Comparison of ENCODE assay signal across 23 mouse cellular contexts in genomic region chr4:54953657-54954395, GRCm38 (mm10). TPM values are rescaled to one million over a fixed set of nuclear protein-coding genes. Genes with fewer than 3 reads are reported as not detected.
DNase-seq lines count a peak whose midpoint lies in the region; ATAC-seq and TF ChIP-seq lines count a peak whose summit lies in the region.
"Had no signal": no experiment of that assay in that cellular context is flagged by ENCODE, and none has a peak within 500 bp of the region (broad histone marks: within the 10 kb centered on the region; RNA-seq: fewer than 3 reads in every experiment).

No protein-coding gene starts in this region.

- 80% methylated on average over 9 of the region's 9 CpGs for WGBS in forebrain, embryonic 16.5 days
- 78% methylated on average over 9 of the region's 9 CpGs for WGBS in forebrain, postnatal 0 days
- WGBS in liver, postnatal 0 days (ENCODE audit: insufficient replicate concordance), result 70% methylated on average over 9 of the region's 9 CpGs
- 90% methylated on average over 9 of the region's 9 CpGs for WGBS in midbrain, embryonic 14.5 days
- WGBS in midbrain, embryonic 10.5 days, result 93% methylated on average over 9 of the region's 9 CpGs

- no peak for DNase-seq in forebrain, postnatal 0 days
- DNase-seq in liver, postnatal 0 days, result no peak
- DNase-seq in liver, result no peak
- DNase-seq in midbrain, embryonic 14.5 days, result no peak
- DNase-seq in midbrain, embryonic 10.5 days (ENCODE audit: low spot score), result no peak
- DNase-seq in ovary, postnatal 10 days (ENCODE audit: low spot score), result no peak
- DNase-seq: adrenal gland, postnatal 36 days; cerebellum, adult 11 months; cerebellum, adult 9-11 months; kidney, postnatal 25 days had no signal

- H3K4me1 ChIP-seq in forebrain, embryonic 16.5 days (replicated peaks; ENCODE audit: control insufficient read depth, insufficient read depth, low read length), result peaks cover 57% of the 10 kb centered on the region
- peaks cover 17% of the 10 kb centered on the region for H3K4me1 ChIP-seq in forebrain, postnatal 0 days (ENCODE audit: insufficient read depth)
- no peaks in the 10 kb centered on the region; the same call in 1 of the 2 replicates for H3K4me1 ChIP-seq in liver, postnatal 0 days (ENCODE audit: insufficient read depth)
- peaks cover 45% of the 10 kb centered on the region for H3K4me1 ChIP-seq in midbrain, embryonic 14.5 days (ENCODE audit: control insufficient read depth, insufficient read depth, low read length)
- H3K4me1 ChIP-seq in midbrain, embryonic 10.5 days, result peaks cover 37% of the 10 kb centered on the region
- H3K4me1 ChIP-seq in brown adipose tissue, adult 24 weeks (ENCODE audit: control insufficient read depth, insufficient read depth, insufficient read length, low read length), result peaks cover 15% of the 10 kb centered on the region
- H3K4me1 ChIP-seq: liver, embryonic 12.5 days had no signal

- TF ChIP-seq CTCF in forebrain, postnatal 0 days (IDR thresholded peaks at IDR 0.05; ENCODE audit: low read depth), result no peak
- TF ChIP-seq CTCF in liver, postnatal 0 days (IDR thresholded peaks at IDR 0.05; ENCODE audit: low read depth), result no peak

- no peak overlapping the region for H3K9ac ChIP-seq in forebrain, embryonic 16.5 days (replicated peaks; ENCODE audit: low read depth, low read length)
- no peak overlapping the region for H3K9ac ChIP-seq in forebrain, postnatal 0 days
- no peak overlapping the region for H3K9ac ChIP-seq in liver, postnatal 0 days (replicated peaks)
- no peak overlapping the region for H3K9ac ChIP-seq in midbrain, embryonic 14.5 days (replicated peaks; ENCODE audit: low read length)
- H3K9ac ChIP-seq: forebrain, embryonic 12.5 days; liver, embryonic 12.5 days; neural tube, embryonic 15.5 days had no signal

- no peak overlapping the region for H3K4me3 ChIP-seq in forebrain, embryonic 16.5 days (replicated peaks; ENCODE audit: low read length)
- H3K4me3 ChIP-seq in forebrain, postnatal 0 days (ENCODE audit: low read depth, low read length), result no peak overlapping the region
- no peak overlapping the region for H3K4me3 ChIP-seq in liver, postnatal 0 days (ENCODE audit: low read depth, low read length)
- no peak overlapping the region for H3K4me3 ChIP-seq in midbrain, embryonic 14.5 days (replicated peaks; ENCODE audit: low read depth, low read length)
- H3K4me3 ChIP-seq in midbrain, embryonic 10.5 days, result no peak overlapping the region
- no peak overlapping the region for H3K4me3 ChIP-seq in brown adipose tissue, adult 24 weeks (ENCODE audit: insufficient read depth, low read depth, low read length)
- H3K4me3 ChIP-seq: forebrain, embryonic 12.5 days; heart, embryonic 10.5 days; hindbrain, embryonic 10.5 days; layer of hippocampus, adult 2 months; limb, embryonic 10.5 days; liver, embryonic 12.5 days; megakaryocyte, embryonic 14.5 days; myocyte; neural tube, embryonic 15.5 days had no signal

- H3K36me3 ChIP-seq in forebrain, embryonic 16.5 days (ENCODE audit: control insufficient read depth, insufficient read depth), result peaks cover 2% of the 10 kb centered on the region; the same call in 1 of the 2 replicates
- no peaks in the 10 kb centered on the region for H3K36me3 ChIP-seq in forebrain, postnatal 0 days (ENCODE audit: insufficient read depth)
- H3K36me3 ChIP-seq in liver, postnatal 0 days (replicated peaks; ENCODE audit: insufficient read depth, low read length), result no peaks in the 10 kb centered on the region
- H3K36me3 ChIP-seq in midbrain, embryonic 14.5 days (ENCODE audit: control insufficient read depth, insufficient read depth, low read length), result no peaks in the 10 kb centered on the region; the same call in 1 of the 2 replicates
- H3K36me3 ChIP-seq in midbrain, embryonic 10.5 days, result peaks cover 74% of the 10 kb centered on the region
- H3K36me3 ChIP-seq: liver, embryonic 12.5 days; neural tube, embryonic 15.5 days had no signal

- H3K9me3 ChIP-seq in forebrain, embryonic 16.5 days (ENCODE audit: control insufficient read depth, low read length), result no peaks in the 10 kb centered on the region
- H3K9me3 ChIP-seq in forebrain, postnatal 0 days (ENCODE audit: low read length), result no peaks in the 10 kb centered on the region
- H3K9me3 ChIP-seq in liver, postnatal 0 days (ENCODE audit: low read length), result no peaks in the 10 kb centered on the region
- no peaks in the 10 kb centered on the region for H3K9me3 ChIP-seq in midbrain, embryonic 14.5 days (ENCODE audit: control insufficient read depth, low read length)
- no peaks in the 10 kb centered on the region for H3K9me3 ChIP-seq in midbrain, embryonic 10.5 days (replicated peaks)
- H3K9me3 ChIP-seq: forebrain, embryonic 12.5 days; heart, embryonic 10.5 days; hindbrain, embryonic 10.5 days; limb, embryonic 10.5 days; liver, embryonic 12.5 days; neural tube, embryonic 15.5 days had no signal

- H3K4me2 ChIP-seq in forebrain, embryonic 16.5 days (ENCODE audit: low read length), result peak overlapping the region; percentile 24
- H3K4me2 ChIP-seq in forebrain, postnatal 0 days (ENCODE audit: low read depth), result no peak overlapping the region
- H3K4me2 ChIP-seq in liver, postnatal 0 days (ENCODE audit: low read depth, low read length), result no peak overlapping the region
- H3K4me2 ChIP-seq in midbrain, embryonic 14.5 days (ENCODE audit: low read length), result peak overlapping the region; percentile 6; the same call in 1 of the 2 replicates
- H3K4me2 ChIP-seq: liver, embryonic 12.5 days had no signal

- no peaks in the 10 kb centered on the region for H3K27me3 ChIP-seq in forebrain, embryonic 16.5 days (replicated peaks; ENCODE audit: control insufficient read depth, insufficient read depth, low read length)
- no peaks in the 10 kb centered on the region for H3K27me3 ChIP-seq in forebrain, postnatal 0 days (ENCODE audit: insufficient read depth, low read length)
- peaks cover 8% of the 10 kb centered on the region; the same call in 1 of the 2 replicates for H3K27me3 ChIP-seq in liver, postnatal 0 days (ENCODE audit: insufficient read depth, low read length)
- H3K27me3 ChIP-seq in midbrain, embryonic 14.5 days (ENCODE audit: control insufficient read depth, insufficient read depth, low read length), result no peaks in the 10 kb centered on the region
- H3K27me3 ChIP-seq in midbrain, embryonic 10.5 days (ENCODE audit: low read depth, poor library complexity, severe bottlenecking), result no peaks in the 10 kb centered on the region
- H3K27me3 ChIP-seq: forebrain, embryonic 12.5 days; neural tube, embryonic 15.5 days had no signal

- H3K27ac ChIP-seq in forebrain, embryonic 16.5 days (ENCODE audit: low read length), result no peak overlapping the region
- H3K27ac ChIP-seq in forebrain, postnatal 0 days (ENCODE audit: low read depth, low read length), result no peak overlapping the region
- H3K27ac ChIP-seq in liver, postnatal 0 days (ENCODE audit: low read depth), result no peak overlapping the region
- H3K27ac ChIP-seq in midbrain, embryonic 14.5 days (replicated peaks; ENCODE audit: low read depth, low read length), result no peak overlapping the region
- H3K27ac ChIP-seq in midbrain, embryonic 10.5 days (replicated peaks), result no peak overlapping the region
- H3K27ac ChIP-seq in brown adipose tissue, adult 24 weeks (replicated peaks; ENCODE audit: low read depth, low read length), result peak overlapping the region; percentile 74
- H3K27ac ChIP-seq: forebrain, embryonic 12.5 days; heart, embryonic 10.5 days; hindbrain, embryonic 10.5 days; layer of hippocampus, adult 2 months; limb, embryonic 10.5 days; liver, embryonic 12.5 days; neural tube, embryonic 15.5 days had no signal

- TF ChIP-seq EP300 in liver, postnatal 0 days (IDR thresholded peaks at IDR 0.05; ENCODE audit: low read depth), result no peak

- no peak for ATAC-seq in forebrain, embryonic 16.5 days
- ATAC-seq in forebrain, postnatal 0 days, result no peak
- ATAC-seq in liver, postnatal 0 days, result peak; percentile 63; the same call in 1 of the 2 replicates
- ATAC-seq in midbrain, embryonic 14.5 days (ENCODE audit: low FRiP score, low TSS enrichment), result no peak
- ATAC-seq: hindbrain, embryonic 16.5 days; intestine, postnatal 0 days; liver, embryonic 12.5 days had no signal

RNA-seq across cellular contexts. Expression of gene Zfp462, which starts 9.0 kb away (rescaled TPM):
- 20.5 and 22.2 TPM in 2 replicates for polyA plus RNA-seq in forebrain, embryonic 16.5 days (2015; fragmentation: Nextera tagmentation; extraction: Ambion mirVana)
- 33.2 and 48.4 TPM in 2 replicates for total RNA-seq in forebrain, postnatal 0 days (2014; rRNA removed)
- 4.4 and 6.2 TPM in 2 replicates for polyA plus RNA-seq in forebrain, postnatal 0 days (2015; fragmentation: Nextera tagmentation; extraction: Ambion mirVana)
- polyA plus RNA-seq in liver, postnatal 0 days (2015; fragmentation: Nextera tagmentation; extraction: Ambion mirVana), result 0.08 and 0.14 TPM in 2 replicates
- polyA plus RNA-seq in midbrain, embryonic 14.5 days (2014; fragmentation: Nextera tagmentation; extraction: Ambion mirVana), result 19.6 and 25.6 TPM in 2 replicates
- polyA plus RNA-seq in midbrain, embryonic 10.5 days (2016; fragmentation: Nextera tagmentation; extraction: Ambion mirVana), result 13.9 and 15.7 TPM in 2 replicates
- polyA plus RNA-seq in brown adipose tissue, adult 24 weeks (2012; ENCODE audit: insufficient read depth, insufficient read length, missing spikeins), result 0.50 and 2.1 TPM in 2 replicates

Comparison
In these comparisons a context has a peak if more than half of its experiments do, and no peak if none do; other contexts are left out.
1. H3K4me2 ChIP-seq: peak in forebrain, embryonic 16.5 days (single experiment) and midbrain, embryonic 14.5 days (single experiment); none in forebrain, postnatal 0 days (single experiment) and liver, postnatal 0 days (single experiment).